Mouse (Mus musculus): ENCODE data around the gene Mrpl39. TPM values are rescaled to one million over a fixed set of nuclear protein-coding genes. Genes with fewer than 3 reads are reported as not detected.

Gene Mrpl39
- polyA plus RNA-seq, 1 experiment from 2014 or later, result 54.4 TPM

- 78% methylated on average over 8 of the region's 8 CpGs for WGBS
- no peaks in the 10 kb centered on the region; the same call in 1 of the 2 replicates for H3K27me3 ChIP-seq (ENCODE audit: control insufficient read depth, insufficient read depth, low read length)
- H3K4me1 ChIP-seq (ENCODE audit: control insufficient read depth, insufficient read depth, low read length), result no peaks in the 10 kb centered on the region
- H3K4me2 ChIP-seq (replicated peaks; ENCODE audit: low read depth, low read length), result no peak overlapping the region
- H3K9me3 ChIP-seq (ENCODE audit: control insufficient read depth, low read length), result no peaks in the 10 kb centered on the region
- H3K27ac ChIP-seq (ENCODE audit: low read depth, low read length), result no peak overlapping the region
- H3K4me3 ChIP-seq (ENCODE audit: low read length), result no peak overlapping the region
- ATAC-seq (ENCODE audit: low FRiP score, low TSS enrichment), result no peak
- no peak overlapping the region for H3K9ac ChIP-seq (ENCODE audit: low read depth, low read length)
- no peaks in the 10 kb centered on the region for H3K36me3 ChIP-seq (ENCODE audit: control insufficient read depth, insufficient read depth, low read length)
Observed at GRCm38 (mm10) chr16:84767956-84768355, 32.4 kb upstream of the Mrpl39 start.

- Histone ChIP-seq H3K4me2 (replicated peaks; ENCODE audit: low read depth, low read length) (no peak overlapping the region), H3K9me3 (ENCODE audit: control insufficient read depth, low read length) (no peaks in the 10 kb centered on the region), H3K4me1 (ENCODE audit: control insufficient read depth, insufficient read depth, low read length) (no peaks in the 10 kb centered on the region), H3K27me3 (ENCODE audit: control insufficient read depth, insufficient read depth, low read length) (no peaks in the 10 kb centered on the region), H3K4me3 (ENCODE audit: low read length) (no peak overlapping the region), H3K27ac (ENCODE audit: low read depth, low read length) (no peak overlapping the region), H3K9ac (ENCODE audit: low read depth, low read length) (no peak overlapping the region), H3K36me3 (ENCODE audit: control insufficient read depth, insufficient read depth, low read length) (no peaks in the 10 kb centered on the region)
- WGBS, result 70% methylated on average over 6 of the region's 6 CpGs
- ATAC-seq (ENCODE audit: low FRiP score, low TSS enrichment), result no peak
Observed at GRCm38 (mm10) chr16:84745721-84746306, 10.3 kb upstream of the Mrpl39 start.

GRCm38 (mm10) chr16:84744703-84745490 lies 9.4 kb upstream of the Mrpl39 start:
- Histone ChIP-seq H3K4me3 (ENCODE audit: low read length) (no peak overlapping the region), H3K36me3 (ENCODE audit: control insufficient read depth, insufficient read depth, low read length) (no peaks in the 10 kb centered on the region), H3K4me1 (ENCODE audit: control insufficient read depth, insufficient read depth, low read length) (no peaks in the 10 kb centered on the region), H3K9ac (ENCODE audit: low read depth, low read length) (no peak overlapping the region), H3K9me3 (ENCODE audit: control insufficient read depth, low read length) (no peaks in the 10 kb centered on the region), H3K27me3 (ENCODE audit: control insufficient read depth, insufficient read depth, low read length) (no peaks in the 10 kb centered on the region), H3K27ac (ENCODE audit: low read depth, low read length) (no peak overlapping the region), H3K4me2 (replicated peaks; ENCODE audit: low read depth, low read length) (no peak overlapping the region)
- ATAC-seq (ENCODE audit: low FRiP score, low TSS enrichment), result no peak
- 77% methylated on average over 10 of the region's 10 CpGs for WGBS

GRCm38 (mm10) chr16:84737358-84737757 lies 1.8 kb upstream of the Mrpl39 start:
- H3K4me3 ChIP-seq (ENCODE audit: low read length), result no peak overlapping the region
- WGBS, result 80% methylated on average over 3 of the region's 3 CpGs
- ATAC-seq (ENCODE audit: low FRiP score, low TSS enrichment), result no peak

GRCm38 (mm10) chr16:84734806-84735165 lies 756 bp downstream of the Mrpl39 start:
- H3K4me1 ChIP-seq (ENCODE audit: control insufficient read depth, insufficient read depth, low read length), result peaks cover 6% of the 10 kb centered on the region; the same call in 1 of the 2 replicates
- WGBS, result 1% methylated on average over 15 of the region's 15 CpGs
- peak overlapping the region; percentile 82 for H3K4me3 ChIP-seq (ENCODE audit: low read length)
- peak; percentile 58 for ATAC-seq (ENCODE audit: low FRiP score, low TSS enrichment)
- H3K36me3 ChIP-seq (ENCODE audit: control insufficient read depth, insufficient read depth, low read length), result peaks cover 16% of the 10 kb centered on the region
- H3K9me3 ChIP-seq (ENCODE audit: control insufficient read depth, low read length), result no peaks in the 10 kb centered on the region
- H3K27ac ChIP-seq (ENCODE audit: low read depth, low read length), result no peak overlapping the region
- H3K27me3 ChIP-seq (ENCODE audit: control insufficient read depth, insufficient read depth, low read length), result no peaks in the 10 kb centered on the region
- H3K4me2 ChIP-seq (replicated peaks; ENCODE audit: low read depth, low read length), result peak overlapping the region; percentile 66
- peak overlapping the region; percentile 83 for H3K9ac ChIP-seq (ENCODE audit: low read depth, low read length)

More at GRCm38 (mm10) chr16:84737358-84737757, 1.8 kb upstream of the Mrpl39 start:
- Histone ChIP-seq H3K27me3 (ENCODE audit: control insufficient read depth, insufficient read depth, low read length) (no peaks in the 10 kb centered on the region), H3K27ac (ENCODE audit: low read depth, low read length) (no peak overlapping the region), H3K9me3 (ENCODE audit: control insufficient read depth, low read length) (no peaks in the 10 kb centered on the region), H3K4me2 (replicated peaks; ENCODE audit: low read depth, low read length) (no peak overlapping the region), H3K4me1 (ENCODE audit: control insufficient read depth, insufficient read depth, low read length) (peaks cover 6% of the 10 kb centered on the region; the same call in 1 of the 2 replicates), H3K36me3 (ENCODE audit: control insufficient read depth, insufficient read depth, low read length) (no peaks in the 10 kb centered on the region), H3K9ac (ENCODE audit: low read depth, low read length) (no peak overlapping the region)

- Histone ChIP-seq H3K4me3 (ENCODE audit: low read length) (no peak overlapping the region), H3K4me2 (replicated peaks; ENCODE audit: low read depth, low read length) (no peak overlapping the region), H3K9me3 (ENCODE audit: control insufficient read depth, low read length) (no peaks in the 10 kb centered on the region), H3K27me3 (ENCODE audit: control insufficient read depth, insufficient read depth, low read length) (no peaks in the 10 kb centered on the region), H3K36me3 (ENCODE audit: control insufficient read depth, insufficient read depth, low read length) (peaks cover 61% of the 10 kb centered on the region), H3K27ac (ENCODE audit: low read depth, low read length) (no peak overlapping the region), H3K9ac (ENCODE audit: low read depth, low read length) (no peak overlapping the region), H3K4me1 (ENCODE audit: control insufficient read depth, insufficient read depth, low read length) (no peaks in the 10 kb centered on the region)
- 95% methylated on average over 2 of the region's 2 CpGs for WGBS
- no peak for ATAC-seq (ENCODE audit: low FRiP score, low TSS enrichment)
Observed at GRCm38 (mm10) chr16:84720670-84721069, 14.9 kb downstream of the Mrpl39 start.

GRCm38 (mm10) chr16:84718250-84718649 lies 17.3 kb downstream of the Mrpl39 start:
- H3K4me2 ChIP-seq (replicated peaks; ENCODE audit: low read depth, low read length), result no peak overlapping the region
- no peak for ATAC-seq (ENCODE audit: low FRiP score, low TSS enrichment)
- no peak overlapping the region for H3K9ac ChIP-seq (ENCODE audit: low read depth, low read length)
- no peaks in the 10 kb centered on the region for H3K27me3 ChIP-seq (ENCODE audit: control insufficient read depth, insufficient read depth, low read length)
- H3K4me3 ChIP-seq (ENCODE audit: low read length), result no peak overlapping the region
- no peaks in the 10 kb centered on the region for H3K4me1 ChIP-seq (ENCODE audit: control insufficient read depth, insufficient read depth, low read length)
- H3K27ac ChIP-seq (ENCODE audit: low read depth, low read length), result no peak overlapping the region
- H3K36me3 ChIP-seq (ENCODE audit: control insufficient read depth, insufficient read depth, low read length), result peaks cover 40% of the 10 kb centered on the region
- no peaks in the 10 kb centered on the region for H3K9me3 ChIP-seq (ENCODE audit: control insufficient read depth, low read length)
- 98% methylated on average over 4 of the region's 4 CpGs for WGBS

- no peak overlapping the region for H3K4me2 ChIP-seq (replicated peaks; ENCODE audit: low read depth, low read length)
- no peak overlapping the region for H3K27ac ChIP-seq (ENCODE audit: low read depth, low read length)
- H3K9me3 ChIP-seq (ENCODE audit: control insufficient read depth, low read length), result no peaks in the 10 kb centered on the region
- peaks cover 35% of the 10 kb centered on the region for H3K36me3 ChIP-seq (ENCODE audit: control insufficient read depth, insufficient read depth, low read length)
- no peak overlapping the region for H3K4me3 ChIP-seq (ENCODE audit: low read length)
- no peak overlapping the region for H3K9ac ChIP-seq (ENCODE audit: low read depth, low read length)
- 94% methylated on average over 10 of the region's 10 CpGs for whole genome bisulfite sequencing
- H3K4me1 ChIP-seq (ENCODE audit: control insufficient read depth, insufficient read depth, low read length), result no peaks in the 10 kb centered on the region
- no peaks in the 10 kb centered on the region for H3K27me3 ChIP-seq (ENCODE audit: control insufficient read depth, insufficient read depth, low read length)
- ATAC-seq (ENCODE audit: low FRiP score, low TSS enrichment), result no peak
Observed at GRCm38 (mm10) chr16:84717618-84718248, 17.8 kb downstream of the Mrpl39 start.

Data from kidney, embryonic 14.5 days (tissue).